Mouse (Mus musculus): ENCODE results near the gene Tbx6. TPM values are rescaled to one million over a fixed set of nuclear protein-coding genes. Genes with fewer than 3 reads are reported as not detected.
A peak's percentile ranks its signal among the peaks of the same experiment; 100 is the strongest.

Gene Tbx6
- polyA plus RNA-seq, 1 experiment: 2.8 TPM

- H3K27ac ChIP-seq (ENCODE audit: insufficient read depth, low read depth, low read length): peak within 1 kb of the TSS; percentile 89
- peak within 1 kb of the TSS; percentile 82 for H3K4me3 ChIP-seq (ENCODE audit: insufficient read depth, low read length)
- H3K4me1 ChIP-seq (ENCODE audit: control insufficient read depth, insufficient read depth, low read length): peaks cover 9% of the 10 kb centered on the region
- TF ChIP-seq CTCF (IDR thresholded peaks at IDR 0.05; ENCODE audit: low read depth, low read length): no peak
- TF ChIP-seq POLR2A (IDR thresholded peaks at IDR 0.05; ENCODE audit: borderline replicate concordance, low read depth, low read length): no peak
Measured at GRCm38 (mm10) chr7:126791851-126792720, 10.8 kb downstream of the Tbx6 start, which contains the start of gene Ppp4c. Ppp4c (minus strand) TSS chr7:126792496.

GRCm38 (mm10) chr7:126792721-126793443 lies 11.6 kb downstream of the Tbx6 start:
- peaks cover 9% of the 10 kb centered on the region for H3K4me1 ChIP-seq (ENCODE audit: control insufficient read depth, insufficient read depth, low read length)
- TF ChIP-seq POLR2A (IDR thresholded peaks at IDR 0.05; ENCODE audit: borderline replicate concordance, low read depth, low read length) (no peak), CTCF (IDR thresholded peaks at IDR 0.05; ENCODE audit: low read depth, low read length) (no peak)
- H3K27ac ChIP-seq (ENCODE audit: insufficient read depth, low read depth, low read length): peak overlapping the region; percentile 54
- H3K4me3 ChIP-seq (ENCODE audit: insufficient read depth, low read length): peak overlapping the region; percentile 52

GRCm38 (mm10) chr7:126793456-126794270 lies 12.4 kb downstream of the Tbx6 start:
- Histone ChIP-seq H3K4me1 (ENCODE audit: control insufficient read depth, insufficient read depth, low read length) (peaks cover 9% of the 10 kb centered on the region), H3K4me3 (ENCODE audit: insufficient read depth, low read length) (no peak overlapping the region), H3K27ac (ENCODE audit: insufficient read depth, low read depth, low read length) (0 out of 2 replicates have a peak overlapping the region, but pooled peaks have one; percentile 6)
- no peak for TF ChIP-seq CTCF (IDR thresholded peaks at IDR 0.05; ENCODE audit: low read depth, low read length)
- no peak for TF ChIP-seq POLR2A (IDR thresholded peaks at IDR 0.05; ENCODE audit: borderline replicate concordance, low read depth, low read length)

GRCm38 (mm10) chr7:126794271-126794605 lies 13.0 kb downstream of the Tbx6 start:
- H3K4me3 ChIP-seq (ENCODE audit: insufficient read depth, low read length): no peak overlapping the region
- H3K4me1 ChIP-seq (ENCODE audit: control insufficient read depth, insufficient read depth, low read length): peaks cover 9% of the 10 kb centered on the region
- 0 out of 2 replicates have a peak overlapping the region, but pooled peaks have one; percentile 13 for H3K27ac ChIP-seq (ENCODE audit: insufficient read depth, low read depth, low read length)
- TF ChIP-seq POLR2A (IDR thresholded peaks at IDR 0.05; ENCODE audit: borderline replicate concordance, low read depth, low read length): no peak
- no peak for TF ChIP-seq CTCF (IDR thresholded peaks at IDR 0.05; ENCODE audit: low read depth, low read length)

GRCm38 (mm10) chr7:126795387-126796317 lies 14.4 kb downstream of the Tbx6 start:
- peaks cover 13% of the 10 kb centered on the region for H3K4me1 ChIP-seq (ENCODE audit: control insufficient read depth, insufficient read depth, low read length)
- H3K27ac ChIP-seq (ENCODE audit: insufficient read depth, low read depth, low read length): no peak overlapping the region
- TF ChIP-seq POLR2A (IDR thresholded peaks at IDR 0.05; ENCODE audit: borderline replicate concordance, low read depth, low read length) (no peak), CTCF (IDR thresholded peaks at IDR 0.05; ENCODE audit: low read depth, low read length) (no peak)
- peak overlapping the region; percentile 6; the same call in 1 of the 2 replicates for H3K4me3 ChIP-seq (ENCODE audit: insufficient read depth, low read length)

GRCm38 (mm10) chr7:126796350-126796932 lies 15.2 kb downstream of the Tbx6 start:
- no peak for TF ChIP-seq POLR2A (IDR thresholded peaks at IDR 0.05; ENCODE audit: borderline replicate concordance, low read depth, low read length)
- no peak; the same call in 1 of the 2 replicates for TF ChIP-seq CTCF (IDR thresholded peaks at IDR 0.05; ENCODE audit: low read depth, low read length)
- H3K4me1 ChIP-seq (ENCODE audit: control insufficient read depth, insufficient read depth, low read length): peaks cover 18% of the 10 kb centered on the region
- peak overlapping the region; percentile 74 for H3K4me3 ChIP-seq (ENCODE audit: insufficient read depth, low read length)
- H3K27ac ChIP-seq (ENCODE audit: insufficient read depth, low read depth, low read length): no peak overlapping the region

- TF ChIP-seq POLR2A (IDR thresholded peaks at IDR 0.05; ENCODE audit: borderline replicate concordance, low read depth, low read length) (no peak), CTCF (IDR thresholded peaks at IDR 0.05; ENCODE audit: low read depth, low read length) (no peak)
- peaks cover 29% of the 10 kb centered on the region for H3K4me1 ChIP-seq (ENCODE audit: control insufficient read depth, insufficient read depth, low read length)
- H3K4me3 ChIP-seq (ENCODE audit: insufficient read depth, low read length): peak within 1 kb of the TSS; percentile 74
- peak within 1 kb of the TSS; percentile 87 for H3K27ac ChIP-seq (ENCODE audit: insufficient read depth, low read depth, low read length)
Measured at GRCm38 (mm10) chr7:126797411-126798126, 16.3 kb downstream of the Tbx6 start, which contains the start of gene Fam57b. Fam57b (plus strand) TSS chr7:126797668.

Measured in bone marrow macrophage, adult 2 months (primary cell).